Mouse (Mus musculus): ENCODE measurements around the gene Gprasp2. TPM values are rescaled to one million over a fixed set of nuclear protein-coding genes. Genes with fewer than 3 reads are reported as not detected.

The Gprasp2 gene
- polyA plus RNA-seq, 1 experiment = 14.6 TPM

- Histone ChIP-seq H3K27me3 (ENCODE audit: control insufficient read depth, insufficient read depth, low read length) (no peaks in the 10 kb centered on the region), H3K36me3 (ENCODE audit: control insufficient read depth, insufficient read depth, low read length) (no peaks in the 10 kb centered on the region), H3K27ac (ENCODE audit: control insufficient read depth, insufficient read depth, low read depth, low read length) (peak overlapping the region; percentile 68; the same call in 1 of the 2 replicates), H3K4me3 (ENCODE audit: control insufficient read depth, low read depth, low read length) (peak overlapping the region; percentile 75), H3K4me1 (ENCODE audit: control insufficient read depth, insufficient read depth, low read length) (no peaks in the 10 kb centered on the region)
- TF ChIP-seq CTCF (IDR thresholded peaks at IDR 0.05; ENCODE audit: control insufficient read depth, insufficient read depth, insufficient replicate concordance, low read depth, low read length) = no peak
- TF ChIP-seq POLR2A (IDR thresholded peaks at IDR 0.05; ENCODE audit: control insufficient read depth, low read depth, low read length) = peak; percentile 56; the same call in 1 of the 2 replicates
Observed at GRCm38 (mm10) chrX:135885411-135886233, 46.8 kb downstream of the Gprasp2 start.

- TF ChIP-seq POLR2A (IDR thresholded peaks at IDR 0.05; ENCODE audit: control insufficient read depth, low read depth, low read length) (no peak), CTCF (IDR thresholded peaks at IDR 0.05; ENCODE audit: control insufficient read depth, insufficient read depth, insufficient replicate concordance, low read depth, low read length) (no peak)
- Histone ChIP-seq H3K4me1 (ENCODE audit: control insufficient read depth, insufficient read depth, low read length) (no peaks in the 10 kb centered on the region), H3K27me3 (ENCODE audit: control insufficient read depth, insufficient read depth, low read length) (no peaks in the 10 kb centered on the region), H3K27ac (ENCODE audit: control insufficient read depth, insufficient read depth, low read depth, low read length) (peak overlapping the region; percentile 68; the same call in 1 of the 2 replicates), H3K36me3 (ENCODE audit: control insufficient read depth, insufficient read depth, low read length) (no peaks in the 10 kb centered on the region), H3K4me3 (ENCODE audit: control insufficient read depth, low read depth, low read length) (peak overlapping the region; percentile 75)
Observed at GRCm38 (mm10) chrX:135886234-135886585, 47.4 kb downstream of the Gprasp2 start.

Other genes with a start within 250 kb of the Gprasp2 start
- gene Nxf7, start 240.3 kb upstream of the Gprasp2 start, polyA plus RNA-seq (2012; rRNA removed) = 0.37 and 0.54 TPM in 2 replicates
- 8.3 and 11.8 TPM in 2 replicates for gene Prame, start 211.3 kb upstream of the Gprasp2 start, polyA plus RNA-seq (2012; rRNA removed)
- 13.4 and 19.5 TPM in 2 replicates for gene Tcp11x2, start 145.2 kb upstream of the Gprasp2 start, polyA plus RNA-seq (2012; rRNA removed)
- gene Tmsb15a, start 113.8 kb upstream of the Gprasp2 start, polyA plus RNA-seq (2012; rRNA removed) = 44.3 and 77.7 TPM in 2 replicates
- 1.6 and 1.8 TPM in 2 replicates for gene Armcx5, start 96.3 kb upstream of the Gprasp2 start, polyA plus RNA-seq (2012; rRNA removed)
- 6.5 and 8.3 TPM in 2 replicates for gene Gprasp1, start 96.3 kb upstream of the Gprasp2 start, polyA plus RNA-seq (2012; rRNA removed)
- 2.0 and 2.1 TPM in 2 replicates for gene Bhlhb9, start 41.4 kb upstream of the Gprasp2 start, polyA plus RNA-seq (2012; rRNA removed)
- 4.9 and 7.1 TPM in 2 replicates for gene Arxes2, start 154.8 kb downstream of the Gprasp2 start, polyA plus RNA-seq (2012; rRNA removed)
- 0.33 and 0.38 TPM in 2 replicates for gene Arxes1, start 194.3 kb downstream of the Gprasp2 start, polyA plus RNA-seq (2012; rRNA removed)
- 3.1 and 3.9 TPM in 2 replicates for gene Bex2, start 229.2 kb downstream of the Gprasp2 start, polyA plus RNA-seq (2012; rRNA removed)
- gene Nxf3, start 246.2 kb downstream of the Gprasp2 start, polyA plus RNA-seq (2012; rRNA removed) = 42.6 and 67.8 TPM in 2 replicates

Data from testis, adult 2 months (tissue).